Mouse (Mus musculus) lung, postnatal 0 days (tissue): ENCODE measurements around the gene Pbx4. TPM values are rescaled to one million over a fixed set of nuclear protein-coding genes. Genes with fewer than 3 reads are reported as not detected.

Experiments
- ATAC-seq: fragments of 200-750 bp; cut with Nextera tagmentation; 2 replicates; pipeline ENCODE4 v1.8.0; 2017; ENCODE audit warnings: moderate library complexity
- DNase-seq: peaks from one replicate; pipeline ENCODE4 v3.0.0-alpha.2; 2016; ENCODE audit warnings: low spot score
- H3K27ac ChIP-seq: fragments of 300-500 bp; sonication (generic); 2 replicates; pipeline ENCODE4 v1.5.1; 2014; ENCODE audit warnings: antibody characterized with exemption, mild to moderate bottlenecking, low read length, mixed read lengths
- H3K27me3 ChIP-seq: fragments of 300-500 bp; sonication (generic); replicated peaks from 2 replicates; pipeline ENCODE4 v1.6.1; 2014; ENCODE audit warnings: low read length, mixed read lengths; ENCODE audit not compliant: insufficient read depth
- H3K36me3 ChIP-seq: fragments of 300-500 bp; sonication (generic); 2 replicates; pipeline ENCODE4 v1.6.1; 2014; ENCODE audit warnings: low read length, mixed read lengths; ENCODE audit not compliant: insufficient read depth
- H3K4me1 ChIP-seq: fragments of 300-500 bp; sonication (generic); 2 replicates; pipeline ENCODE4 v1.6.1; 2014; ENCODE audit warnings: antibody characterized with exemption, low read depth, low read length, mixed read lengths; ENCODE audit not compliant: insufficient read depth
- H3K4me2 ChIP-seq: fragments of 300-500 bp; sonication (generic); replicated peaks from 2 replicates; pipeline ENCODE4 v1.6.1; 2014; ENCODE audit warnings: low read depth, mild to moderate bottlenecking, low read length, moderate library complexity, mixed read lengths
- H3K4me3 ChIP-seq: fragments of 300-500 bp; sonication (generic); 2 replicates; pipeline ENCODE4 v1.5.1; 2014; ENCODE audit warnings: low read depth, low read length
- H3K9ac ChIP-seq: fragments of 300-500 bp; sonication (generic); replicated peaks from 2 replicates; pipeline ENCODE4 v1.6.1; 2014; ENCODE audit warnings: low read depth, mild to moderate bottlenecking
- H3K9me3 ChIP-seq: fragments of 300-500 bp; sonication (generic); 2 replicates; pipeline ENCODE4 v1.6.1; 2016; ENCODE audit warnings: low read length, mixed read lengths
- CTCF ChIP-seq: IDR thresholded peaks from 2 replicates; pipeline ENCODE4 v1.5.1; 2016; ENCODE audit warnings: antibody characterized with exemption, mild to moderate bottlenecking
- EP300 ChIP-seq: IDR thresholded peaks from 2 replicates; pipeline ENCODE4 v1.6.1; 2016; ENCODE audit warnings: antibody characterized with exemption, mild to moderate bottlenecking, control low read depth
- WGBS: fragments of 180-500 bp; shearing (Covaris S2); extraction: QIAGEN DNeasy Blood & Tissue Kit; methylation state at CpG from one replicate; pipeline ENCODE4 v1.1.7; 2014; 5-methylcytosine and 5-hydroxymethylcytosine counted together
- polyA plus RNA-seq: library from polyadenylated mRNA; unstranded; fragments of >200 nt; fragmentation: Nextera tagmentation; extraction: Ambion mirVana; gene quantifications from 2 replicates; pipeline ENCODE4 v1.2.1, GENCODE M21; 2015

The Pbx4 gene
- polyA plus RNA-seq, 1 experiment from 2014 or later = 17.0 TPM

DNA sequence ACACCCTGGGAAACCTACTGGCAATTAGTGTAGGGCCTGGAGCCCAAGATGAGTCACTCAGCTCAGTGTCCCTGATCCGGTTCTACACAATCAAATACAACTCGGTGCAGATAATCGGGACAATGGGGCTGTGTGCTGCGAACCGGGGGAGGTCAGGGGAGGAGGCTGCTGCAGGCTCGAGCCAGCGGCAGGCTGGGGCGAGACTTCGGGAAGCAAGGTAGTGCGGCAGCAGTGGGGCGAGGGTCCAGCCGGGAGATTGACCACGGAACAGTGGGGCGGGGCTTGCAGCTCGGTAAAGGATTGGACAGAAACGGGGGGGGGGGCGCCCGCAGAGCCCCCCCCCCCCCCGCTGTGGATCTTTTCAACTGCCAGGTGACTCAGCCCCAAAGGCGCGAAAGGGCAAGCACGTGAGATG is 10.3 kb upstream of the Pbx4 start:
- H3K4me3 ChIP-seq = peak overlapping the region; percentile 46
- no peaks in the 10 kb centered on the region for H3K36me3 ChIP-seq
- no peaks in the 10 kb centered on the region for H3K4me1 ChIP-seq
- 0% methylated on average over 12 of the region's 22 CpGs for WGBS
- no peaks in the 10 kb centered on the region for H3K27me3 ChIP-seq
- no peaks in the 10 kb centered on the region for H3K9me3 ChIP-seq
- ATAC-seq (peak; percentile 46), DNase-seq (peak; percentile 32)
- TF ChIP-seq CTCF (no peak), EP300 (no peak)
- peak overlapping the region; percentile 84 for H3K4me2 ChIP-seq
- 0 out of 2 replicates have a peak overlapping the region, but pooled peaks have one; percentile 19 for H3K9ac ChIP-seq
- 0 out of 2 replicates have a peak overlapping the region, but pooled peaks have one; percentile 9 for H3K27ac ChIP-seq

DNA sequence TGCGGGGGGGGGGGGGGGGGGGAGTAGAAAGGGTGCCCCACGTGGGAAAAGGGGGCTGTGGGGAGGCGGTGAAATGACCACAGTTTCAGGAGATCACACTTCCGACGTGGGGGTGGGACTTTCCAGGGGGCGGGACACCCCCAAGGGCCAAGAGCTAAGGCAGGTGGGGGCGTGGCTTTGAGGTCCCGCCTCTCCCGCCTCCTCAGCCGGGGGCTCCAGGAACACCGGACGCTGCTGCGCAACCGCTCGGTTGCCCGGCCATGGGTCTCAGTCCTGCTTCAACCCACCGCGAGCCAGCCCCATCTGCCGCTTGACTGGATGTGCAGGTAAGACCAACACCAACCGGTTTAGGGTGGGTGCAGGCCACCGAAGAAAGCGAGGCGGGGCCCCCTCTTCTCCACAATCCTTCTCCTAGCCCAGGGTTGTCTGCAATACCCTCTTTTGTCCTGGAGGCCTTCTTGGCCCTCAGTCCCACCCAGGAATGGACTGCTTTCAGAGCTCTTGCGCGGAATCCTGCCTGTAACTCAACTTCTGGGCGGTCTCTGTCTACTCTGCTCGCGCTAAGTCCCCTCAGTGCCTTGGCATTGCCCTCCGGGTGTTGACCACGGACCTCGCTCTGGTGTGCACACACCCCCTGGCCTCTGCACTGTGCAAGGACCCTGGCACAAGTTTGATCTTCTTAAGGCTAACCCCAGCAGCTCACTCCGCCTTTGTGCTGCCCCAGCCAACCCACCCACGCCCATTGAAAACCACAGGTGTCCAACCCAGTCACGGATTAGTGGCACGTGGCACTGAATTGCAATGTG is 9.7 kb upstream of the Pbx4 start, which contains the start of gene Lpar2:
Lpar2 (plus strand) TSS at position 44 of the 806 bp plus-strand sequence.
- peak; percentile 85 for DNase-seq
- 3% methylated on average over 28 of the region's 35 CpGs for WGBS

DNA sequence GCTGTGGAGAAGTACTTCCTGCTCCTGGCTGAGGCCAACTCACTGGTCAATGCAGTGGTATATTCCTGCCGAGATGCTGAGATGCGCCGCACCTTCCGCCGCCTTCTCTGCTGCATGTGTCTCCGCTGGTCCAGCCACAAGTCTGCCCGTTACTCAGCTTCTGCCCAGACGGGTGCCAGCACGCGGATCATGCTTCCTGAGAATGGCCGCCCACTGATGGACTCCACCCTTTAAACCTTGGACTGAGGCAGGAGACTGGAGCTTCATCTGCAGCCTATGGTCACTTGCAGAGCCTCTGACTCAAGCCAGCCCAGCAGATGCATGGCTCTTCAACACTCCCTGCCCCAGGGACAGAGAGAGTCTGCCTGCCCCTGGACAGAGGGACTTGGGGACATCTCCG is 5.9 kb upstream of the Pbx4 start:
- no peak for TF ChIP-seq EP300
- TF ChIP-seq CTCF = no peak
- Histone ChIP-seq H3K36me3 (no peaks in the 10 kb centered on the region), H3K27ac (no peak overlapping the region), H3K27me3 (no peaks in the 10 kb centered on the region), H3K9ac (no peak overlapping the region), H3K9me3 (no peaks in the 10 kb centered on the region), H3K4me2 (no peak overlapping the region), H3K4me3 (no peak overlapping the region), H3K4me1 (no peaks in the 10 kb centered on the region)
- WGBS = 95% methylated on average over 12 of the region's 12 CpGs
- DNase-seq (no peak), ATAC-seq (no peak)

More for the DNA sequence above, 9.7 kb upstream of the Pbx4 start, which contains the start of gene Lpar2:
- peak within 1 kb of the TSS; percentile 44 for H3K9ac ChIP-seq
- peak within 1 kb of the TSS; percentile 74 for H3K27ac ChIP-seq
- H3K36me3 ChIP-seq = no peaks in the 10 kb centered on the region
- no peaks in the 10 kb centered on the region for H3K27me3 ChIP-seq
- ATAC-seq = peak; percentile 87
- H3K4me1 ChIP-seq = no peaks in the 10 kb centered on the region
- peak within 1 kb of the TSS; percentile 84 for H3K4me2 ChIP-seq
- TF ChIP-seq EP300 = no peak
- TF ChIP-seq CTCF = peak; percentile 22; the same call in 1 of the 2 replicates
- peak within 1 kb of the TSS; percentile 46 for H3K4me3 ChIP-seq
- H3K9me3 ChIP-seq = no peaks in the 10 kb centered on the region

DNA sequence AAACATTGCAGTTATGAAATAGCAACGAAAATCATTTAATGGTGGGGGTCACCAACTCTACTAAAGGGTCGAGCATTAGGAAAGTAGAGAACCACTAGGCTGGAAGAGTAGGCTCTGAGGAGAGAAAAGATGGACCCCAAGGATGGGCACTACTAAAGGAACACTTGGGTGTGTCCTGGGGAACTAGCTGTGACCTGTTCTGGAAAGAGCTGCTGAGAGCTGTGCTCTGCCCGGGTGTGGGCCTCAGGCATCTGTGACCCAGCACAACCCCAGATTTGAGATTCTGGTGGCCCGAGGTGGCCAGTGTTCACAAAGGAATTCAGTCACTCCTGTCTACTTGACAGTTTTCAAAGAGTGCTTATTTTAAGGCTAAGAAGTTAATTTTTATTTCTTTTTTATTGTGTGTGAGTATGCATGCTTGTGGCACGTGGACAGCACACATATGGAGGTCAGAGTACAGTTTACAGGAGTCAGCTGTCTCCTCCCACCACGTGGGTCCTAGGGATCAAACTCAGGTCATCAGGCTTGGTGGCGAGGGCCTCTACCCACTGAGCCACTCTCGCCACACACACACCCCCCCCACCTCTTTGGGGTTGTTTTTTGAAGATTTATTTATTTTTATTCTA is 4.9 kb downstream of the Pbx4 start:
- WGBS = 49% methylated on average over 8 of the region's 8 CpGs
- no peak overlapping the region for H3K4me3 ChIP-seq
- no peaks in the 10 kb centered on the region; the same call in 1 of the 2 replicates for H3K4me1 ChIP-seq
- ATAC-seq (no peak), DNase-seq (no peak)
- TF ChIP-seq EP300 (no peak), CTCF (no peak)
- H3K9me3 ChIP-seq = no peaks in the 10 kb centered on the region
- H3K27me3 ChIP-seq = no peaks in the 10 kb centered on the region
- no peak overlapping the region for H3K9ac ChIP-seq
- H3K4me2 ChIP-seq = no peak overlapping the region
- H3K27ac ChIP-seq = no peak overlapping the region
- no peaks in the 10 kb centered on the region for H3K36me3 ChIP-seq

DNA sequence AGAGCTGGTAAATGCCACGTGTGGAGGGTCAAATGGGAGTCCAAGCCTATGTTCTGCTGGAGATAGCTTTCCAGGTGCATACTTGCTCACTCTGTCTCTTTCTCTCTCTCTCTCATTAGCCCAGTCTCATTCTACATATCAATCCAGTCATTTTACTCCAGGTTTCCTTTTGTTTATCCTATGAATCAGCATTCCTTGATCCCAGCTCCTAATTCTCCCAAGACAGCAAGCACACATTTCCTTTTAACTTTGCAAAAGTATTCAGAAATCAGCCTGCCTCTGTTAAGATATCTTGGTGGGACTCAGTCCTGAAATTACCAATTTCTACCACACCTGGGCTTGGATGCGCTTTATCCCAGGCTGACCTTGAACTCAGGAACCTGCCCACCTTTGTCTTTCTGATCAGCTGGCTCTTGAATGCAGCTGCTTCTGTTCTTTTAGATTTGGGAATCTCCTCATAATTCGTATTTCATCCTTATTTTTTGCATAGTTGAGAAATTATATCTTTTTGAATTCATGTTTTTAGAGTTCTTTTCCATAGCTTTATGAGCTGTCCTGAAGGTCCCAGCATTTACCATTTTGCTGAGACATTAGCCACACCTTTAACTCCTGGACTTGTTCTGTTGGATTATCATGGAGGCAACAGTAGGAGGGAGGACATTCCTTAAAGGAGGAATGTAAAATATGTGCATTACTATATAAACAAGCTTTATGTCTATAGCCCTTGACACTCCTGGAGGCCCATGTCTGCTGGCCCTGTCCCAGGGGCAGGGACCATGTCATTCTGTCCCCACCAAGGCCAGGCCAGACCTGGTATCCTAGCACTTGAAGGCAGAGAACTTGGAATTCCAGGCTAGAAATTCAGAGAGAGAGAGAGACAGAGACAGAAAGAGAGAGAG is 15.1 kb downstream of the Pbx4 start:
- H3K27ac ChIP-seq = peak overlapping the region; percentile 85
- H3K4me2 ChIP-seq = no peak overlapping the region
- no peak overlapping the region for H3K4me3 ChIP-seq
- TF ChIP-seq EP300 (peak; percentile 97), CTCF (no peak)
- no peak overlapping the region for H3K9ac ChIP-seq
- no peaks in the 10 kb centered on the region for H3K4me1 ChIP-seq
- ATAC-seq (peak; percentile 68), DNase-seq (peak; percentile 54)
- H3K27me3 ChIP-seq = no peaks in the 10 kb centered on the region
- no peaks in the 10 kb centered on the region for H3K36me3 ChIP-seq
- 52% methylated on average over 3 of the region's 3 CpGs for WGBS
- H3K9me3 ChIP-seq = no peaks in the 10 kb centered on the region
